Mouse (Mus musculus) heart, embryonic 12.5 days (tissue): ENCODE measurements at regions not wholly inside any gene's neighbourhood (a gene's known extent, or its start where the extent isn't known, plus 50 kb on each side); places are given as distances from the start of the nearest gene placed in this dataset.

Experiments
- ATAC-seq: fragments of 200-750 bp; cut with Nextera tagmentation; 2 replicates; pipeline ENCODE4 v1.8.0; 2017; ENCODE audit warnings: moderate TSS enrichment, moderate library complexity; ENCODE audit not compliant: insufficient number of reproducible peaks, low FRiP score
- H3K27ac ChIP-seq: fragments of 300-500 bp; sonication (generic); 2 replicates; pipeline ENCODE4 v1.5.1; 2016; ENCODE audit warnings: mild to moderate bottlenecking, moderate library complexity; ENCODE audit not compliant: poor library complexity, severe bottlenecking
- H3K27me3 ChIP-seq: fragments of 300-500 bp; sonication (generic); replicated peaks from 2 replicates; pipeline ENCODE4 v1.6.1; 2016; ENCODE audit warnings: mild to moderate bottlenecking, moderate library complexity
- H3K36me3 ChIP-seq: fragments of 300-500 bp; sonication (generic); 2 replicates; pipeline ENCODE4 v1.6.1; 2016; ENCODE audit warnings: mild to moderate bottlenecking, moderate library complexity
- H3K4me1 ChIP-seq: fragments of 300-500 bp; sonication (generic); replicated peaks from 2 replicates; pipeline ENCODE4 v1.6.1; 2016; ENCODE audit warnings: mild to moderate bottlenecking
- H3K4me2 ChIP-seq: fragments of 300-500 bp; sonication (generic); 2 replicates; pipeline ENCODE4 v1.6.1; 2016; ENCODE audit warnings: mild to moderate bottlenecking, moderate library complexity
- H3K4me3 ChIP-seq: fragments of 300-500 bp; sonication (generic); 2 replicates; pipeline ENCODE4 v1.5.1; 2016; ENCODE audit warnings: mild to moderate bottlenecking
- H3K9ac ChIP-seq: fragments of 300-500 bp; sonication (generic); 2 replicates; pipeline ENCODE4 v1.6.1; 2016; ENCODE audit warnings: mild to moderate bottlenecking, moderate library complexity
- H3K9me3 ChIP-seq: fragments of 300-500 bp; sonication (generic); replicated peaks from 2 replicates; pipeline ENCODE4 v1.6.1; 2016; ENCODE audit warnings: mild to moderate bottlenecking, moderate library complexity
- WGBS: fragments of 180-500 bp; shearing (Covaris S2); methylation state at CpG from one replicate; pipeline ENCODE4 v1.1.7; 2016; 5-methylcytosine and 5-hydroxymethylcytosine counted together

DNA sequence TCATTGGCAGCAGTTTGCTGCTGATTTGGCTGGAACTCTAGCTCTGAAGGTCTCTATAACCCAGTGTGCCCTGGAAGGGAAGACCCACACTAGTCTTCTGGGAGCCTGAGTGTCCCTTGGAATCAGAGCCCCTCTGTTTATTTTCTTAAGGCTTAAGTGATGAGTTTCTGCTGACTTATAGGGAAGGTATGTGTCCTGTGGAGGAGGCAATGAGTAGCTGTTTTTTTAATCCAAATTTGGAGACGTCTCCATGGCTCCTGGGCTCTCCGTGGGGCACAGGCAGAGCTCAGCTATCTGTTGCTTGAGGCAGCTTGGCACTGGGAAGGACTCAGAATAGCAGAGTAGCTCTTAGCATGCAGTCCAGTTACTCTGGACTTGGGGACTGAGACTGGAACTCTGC is 146.4 kb downstream of the Ttc32 start:
- peaks cover 3% of the 10 kb centered on the region; the same call in 1 of the 2 replicates for H3K4me1 ChIP-seq
- H3K4me2 ChIP-seq = no peak overlapping the region
- H3K27ac ChIP-seq = no peak overlapping the region
- ATAC-seq = no peak
- H3K9ac ChIP-seq = no peak overlapping the region
- H3K36me3 ChIP-seq = no peaks in the 10 kb centered on the region
- no peak overlapping the region for H3K4me3 ChIP-seq
- H3K27me3 ChIP-seq = no peaks in the 10 kb centered on the region
- WGBS = 13% methylated on average over 2 of the region's 2 CpGs
- H3K9me3 ChIP-seq = no peaks in the 10 kb centered on the region

DNA sequence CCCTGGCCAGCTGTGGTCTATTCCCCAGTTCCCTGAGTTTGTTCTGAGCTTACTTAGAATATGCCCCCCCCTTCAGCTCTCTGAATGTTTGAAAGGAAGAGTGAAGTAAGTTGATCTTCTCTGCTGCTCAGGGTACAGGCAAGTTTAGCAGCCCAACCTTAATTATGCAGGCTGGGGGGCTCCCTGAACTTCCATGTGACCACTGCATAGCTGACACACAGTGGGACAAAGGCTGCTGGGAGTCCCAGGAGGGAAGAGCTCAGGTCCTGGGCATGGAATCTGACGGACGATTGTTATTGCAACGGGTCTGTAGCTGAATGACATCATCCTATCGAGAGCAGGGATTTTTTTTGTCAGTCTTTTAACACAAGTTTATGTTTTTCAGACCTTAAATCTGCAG is 148.8 kb downstream of the Ttc32 start:
- no peak overlapping the region for H3K9ac ChIP-seq
- no peaks in the 10 kb centered on the region for H3K36me3 ChIP-seq
- no peak overlapping the region for H3K27ac ChIP-seq
- no peak for ATAC-seq
- WGBS = 49% methylated on average over 4 of the region's 4 CpGs
- H3K27me3 ChIP-seq = no peaks in the 10 kb centered on the region
- H3K4me3 ChIP-seq = no peak overlapping the region
- H3K4me1 ChIP-seq = peaks cover 3% of the 10 kb centered on the region; the same call in 1 of the 2 replicates
- no peak overlapping the region for H3K4me2 ChIP-seq
- H3K9me3 ChIP-seq = no peaks in the 10 kb centered on the region

DNA sequence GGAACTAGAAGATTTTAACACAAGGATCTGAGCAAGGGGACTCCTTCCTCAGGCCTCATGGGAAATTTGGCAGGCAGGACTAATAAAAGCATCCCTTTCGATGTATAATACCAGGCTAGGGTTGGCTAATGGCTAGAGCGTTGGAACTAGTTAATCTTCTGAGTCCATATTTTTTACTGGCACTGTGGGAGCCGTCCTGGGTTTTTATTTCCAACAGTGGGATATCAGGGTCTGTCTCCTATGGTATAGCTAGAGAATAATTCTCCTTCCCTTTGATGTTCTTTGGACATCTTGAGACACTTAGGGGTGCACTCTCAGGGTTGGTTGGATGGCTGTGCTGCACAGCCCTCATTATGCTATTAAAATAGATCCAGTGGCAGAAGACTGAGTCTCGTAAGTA is 150.9 kb downstream of the Ttc32 start:
- Histone ChIP-seq H3K9me3 (no peaks in the 10 kb centered on the region), H3K27me3 (no peaks in the 10 kb centered on the region), H3K9ac (no peak overlapping the region), H3K36me3 (no peaks in the 10 kb centered on the region), H3K27ac (no peak overlapping the region), H3K4me3 (no peak overlapping the region), H3K4me2 (no peak overlapping the region), H3K4me1 (no peaks in the 10 kb centered on the region)
- ATAC-seq = no peak
- 73% methylated on average over 4 of the region's 4 CpGs for WGBS

DNA sequence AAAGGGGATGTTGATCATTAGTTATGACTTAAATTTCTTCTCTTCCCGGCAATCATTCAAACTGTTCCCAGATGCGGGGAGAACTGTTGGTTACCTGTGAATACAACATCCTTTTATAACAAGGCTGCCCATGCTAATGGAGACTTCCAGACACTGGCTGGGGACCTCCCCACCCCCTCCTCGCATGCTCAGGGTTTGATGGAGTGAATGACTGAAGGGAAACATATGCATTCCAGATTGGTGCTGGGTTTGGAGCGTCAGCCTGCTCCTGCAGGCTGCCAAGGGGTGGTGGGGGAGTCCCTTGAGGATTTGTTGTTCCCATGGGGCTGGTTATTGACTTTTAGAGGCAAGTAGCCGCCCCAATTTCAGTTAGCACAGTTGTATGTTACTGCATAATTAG is 161.9 kb downstream of the Ttc32 start:
- H3K4me3 ChIP-seq = no peak overlapping the region
- ATAC-seq = no peak
- H3K4me1 ChIP-seq = no peaks in the 10 kb centered on the region
- H3K4me2 ChIP-seq = no peak overlapping the region
- no peaks in the 10 kb centered on the region for H3K36me3 ChIP-seq
- no peaks in the 10 kb centered on the region for H3K27me3 ChIP-seq
- no peak overlapping the region for H3K27ac ChIP-seq
- H3K9me3 ChIP-seq = no peaks in the 10 kb centered on the region
- 77% methylated on average over 5 of the region's 5 CpGs for WGBS
- no peak overlapping the region for H3K9ac ChIP-seq

DNA sequence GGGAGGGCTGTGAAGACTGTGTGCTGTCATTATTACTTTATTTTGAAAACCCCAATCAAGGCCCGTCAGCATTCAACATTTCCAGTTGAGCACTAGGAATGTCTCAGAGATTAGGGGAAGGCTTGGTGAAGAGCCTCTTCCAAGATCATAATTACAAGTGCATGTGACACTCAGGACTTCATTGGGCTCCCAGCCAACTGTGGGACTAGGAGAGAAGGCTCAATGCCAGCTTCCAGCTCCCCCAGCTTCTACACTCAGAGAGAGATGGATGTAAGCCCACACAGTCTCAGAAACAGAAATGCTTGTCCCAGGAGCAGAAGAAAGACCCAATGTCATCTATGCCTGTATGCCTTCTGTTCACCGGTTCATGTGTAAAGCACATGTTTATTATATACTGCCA is 169.5 kb downstream of the Ttc32 start:
- no peaks in the 10 kb centered on the region for H3K4me1 ChIP-seq
- no peaks in the 10 kb centered on the region for H3K27me3 ChIP-seq
- no peak for ATAC-seq
- H3K9me3 ChIP-seq = no peaks in the 10 kb centered on the region
- H3K4me3 ChIP-seq = no peak overlapping the region
- no peak overlapping the region for H3K27ac ChIP-seq
- H3K4me2 ChIP-seq = no peak overlapping the region
- WGBS = 72% methylated on average over 2 of the region's 2 CpGs
- no peak overlapping the region for H3K9ac ChIP-seq
- H3K36me3 ChIP-seq = no peaks in the 10 kb centered on the region

DNA sequence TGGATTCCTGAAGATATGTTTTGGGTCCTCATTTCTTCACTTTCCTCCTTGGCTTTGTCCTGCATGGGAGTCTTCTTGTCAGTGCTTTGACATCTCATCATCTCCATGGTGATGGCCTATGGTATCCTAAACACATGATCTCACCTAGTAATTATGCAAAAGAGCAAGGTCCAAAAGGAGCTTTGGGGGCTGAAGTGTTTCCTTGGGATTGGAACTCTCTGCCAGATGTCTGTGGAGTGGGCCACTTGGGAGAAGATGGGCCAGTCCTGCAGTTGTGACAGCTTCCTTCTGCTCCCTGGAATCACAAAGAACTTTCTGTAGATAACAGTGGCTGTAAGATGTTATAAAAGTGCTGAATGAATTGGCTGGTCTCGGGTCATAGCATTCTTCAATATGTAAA is 182.4 kb downstream of the Ttc32 start:
- H3K9ac ChIP-seq = no peak overlapping the region
- no peak overlapping the region for H3K27ac ChIP-seq
- no peak for ATAC-seq
- H3K4me3 ChIP-seq = no peak overlapping the region
- H3K4me1 ChIP-seq = peaks cover 7% of the 10 kb centered on the region; the same call in 1 of the 2 replicates
- H3K27me3 ChIP-seq = no peaks in the 10 kb centered on the region
- 75% methylated on average over 1 of the region's 1 CpGs for WGBS
- H3K4me2 ChIP-seq = no peak overlapping the region
- H3K9me3 ChIP-seq = no peaks in the 10 kb centered on the region
- no peaks in the 10 kb centered on the region for H3K36me3 ChIP-seq

DNA sequence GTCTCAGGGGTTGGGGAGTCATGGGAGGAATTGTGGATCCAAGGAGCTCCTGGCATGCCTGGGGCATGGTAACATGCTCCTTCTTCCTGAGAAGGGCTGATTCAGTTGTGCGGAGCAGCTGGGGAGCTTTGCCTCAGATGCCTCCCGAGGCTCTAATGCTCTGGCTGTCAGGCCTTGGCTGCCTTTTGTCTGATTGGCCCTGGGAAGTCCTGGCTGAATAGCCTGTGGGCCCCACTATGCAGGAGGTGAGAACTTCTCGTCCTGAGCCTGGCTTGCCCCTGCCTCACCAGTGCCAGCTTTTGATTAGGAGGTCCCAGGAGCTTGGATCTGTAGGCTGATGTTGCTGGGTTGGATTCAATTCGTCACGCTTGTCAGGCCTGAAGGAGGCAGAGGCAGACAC is 195.2 kb downstream of the Ttc32 start:
- H3K9me3 ChIP-seq = no peaks in the 10 kb centered on the region
- ATAC-seq = no peak
- H3K9ac ChIP-seq = no peak overlapping the region
- no peak overlapping the region for H3K4me2 ChIP-seq
- no peak overlapping the region for H3K4me3 ChIP-seq
- no peaks in the 10 kb centered on the region for H3K27me3 ChIP-seq
- H3K4me1 ChIP-seq = peaks cover 6% of the 10 kb centered on the region
- H3K36me3 ChIP-seq = no peaks in the 10 kb centered on the region
- H3K27ac ChIP-seq = no peak overlapping the region
- 36% methylated on average over 5 of the region's 5 CpGs for WGBS

DNA sequence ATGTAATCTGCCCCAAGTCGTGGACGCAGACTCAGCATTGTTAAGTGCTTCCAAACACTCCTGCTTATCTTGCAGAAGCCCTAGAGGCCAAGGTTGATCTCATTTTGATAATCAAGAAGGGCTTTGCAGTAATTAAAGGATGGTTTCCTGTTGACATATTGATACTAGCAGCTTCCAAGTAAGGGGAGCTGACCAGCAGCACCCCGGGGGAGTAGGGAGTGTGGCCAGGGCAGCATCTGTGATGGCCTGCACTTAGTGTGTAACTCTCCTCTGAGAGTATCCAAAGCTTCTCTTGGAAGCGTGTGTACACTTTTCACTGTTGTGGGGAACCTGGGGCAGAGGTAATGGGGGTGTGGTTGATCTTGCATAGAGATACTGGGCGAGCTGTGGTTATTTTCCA is 198.1 kb downstream of the Ttc32 start:
- Histone ChIP-seq H3K9me3 (no peaks in the 10 kb centered on the region), H3K4me1 (peaks cover 9% of the 10 kb centered on the region), H3K36me3 (no peaks in the 10 kb centered on the region), H3K27ac (no peak overlapping the region), H3K9ac (no peak overlapping the region), H3K4me3 (no peak overlapping the region), H3K27me3 (no peaks in the 10 kb centered on the region), H3K4me2 (no peak overlapping the region)
- whole genome bisulfite sequencing = 72% methylated on average over 5 of the region's 5 CpGs
- no peak for ATAC-seq

DNA sequence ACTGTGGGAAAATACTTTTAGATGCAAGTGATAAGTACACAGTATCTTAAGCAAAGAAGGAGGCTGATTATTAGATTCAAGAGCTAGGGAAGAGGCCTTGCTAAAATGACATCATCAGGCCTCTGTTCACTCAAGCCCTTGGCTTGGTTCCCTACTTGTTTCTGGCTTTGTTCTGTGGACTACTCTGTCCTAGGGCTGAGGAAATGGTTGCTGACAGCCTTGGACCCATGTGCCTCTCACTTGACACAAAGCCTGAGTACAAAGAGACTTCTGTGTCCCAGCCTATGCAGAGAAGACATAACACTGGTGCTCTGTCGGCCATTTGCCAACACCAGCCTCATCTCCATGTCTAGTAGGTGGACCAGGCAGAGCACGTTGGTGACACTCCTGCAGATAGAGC is 198.7 kb downstream of the Ttc32 start:
- Histone ChIP-seq H3K4me3 (no peak overlapping the region), H3K9me3 (no peaks in the 10 kb centered on the region), H3K27ac (no peak overlapping the region), H3K4me1 (peaks cover 9% of the 10 kb centered on the region), H3K27me3 (no peaks in the 10 kb centered on the region), H3K36me3 (no peaks in the 10 kb centered on the region), H3K9ac (no peak overlapping the region), H3K4me2 (no peak overlapping the region)
- no peak for ATAC-seq
- WGBS = 51% methylated on average over 2 of the region's 2 CpGs

DNA sequence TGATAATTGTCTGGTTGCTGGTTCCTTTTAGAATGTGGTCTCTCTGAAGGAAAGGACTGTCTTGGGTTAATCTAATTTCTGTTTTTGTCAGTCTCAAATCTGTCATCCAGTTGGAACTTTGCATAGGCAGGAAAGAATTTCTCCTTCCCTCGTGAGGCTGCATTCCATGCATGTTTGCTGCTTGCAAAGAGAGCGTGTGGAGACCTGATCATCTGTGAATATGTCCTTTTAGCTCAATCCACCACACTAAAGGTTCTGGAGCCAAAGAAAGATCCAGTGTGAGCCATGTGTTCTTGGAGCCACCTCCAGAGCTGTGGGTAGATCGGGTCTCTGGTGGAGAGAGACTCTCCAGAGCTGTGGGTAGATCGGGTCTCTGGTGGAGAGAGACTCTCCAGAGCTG is 200.2 kb downstream of the Ttc32 start:
- 44% methylated on average over 4 of the region's 4 CpGs for WGBS
- Histone ChIP-seq H3K4me3 (no peak overlapping the region), H3K4me1 (peaks cover 9% of the 10 kb centered on the region), H3K27ac (no peak overlapping the region), H3K9ac (no peak overlapping the region), H3K27me3 (no peaks in the 10 kb centered on the region), H3K36me3 (no peaks in the 10 kb centered on the region), H3K4me2 (peak overlapping the region; percentile 21; the same call in 1 of the 2 replicates), H3K9me3 (no peaks in the 10 kb centered on the region)
- ATAC-seq = no peak

DNA sequence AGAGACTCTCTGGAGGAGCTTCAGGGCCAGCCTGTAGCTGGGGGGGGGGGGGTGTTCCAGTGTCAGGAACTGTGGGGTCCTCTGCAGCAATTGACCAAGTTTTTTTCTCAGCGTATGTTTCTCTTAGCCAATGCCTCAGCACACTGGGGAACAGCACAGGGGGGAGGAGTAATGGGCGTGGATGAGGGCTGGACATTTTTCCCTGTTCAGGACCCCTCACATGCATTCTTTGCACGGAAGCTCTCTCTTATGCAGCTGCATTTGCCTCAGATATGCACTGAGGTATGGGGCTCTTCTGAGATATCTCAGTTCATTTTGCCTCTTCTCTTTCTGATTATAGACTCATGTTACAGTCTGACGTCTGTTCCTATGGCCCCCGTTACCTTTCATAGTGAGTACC is 200.8 kb downstream of the Ttc32 start:
- peaks cover 9% of the 10 kb centered on the region for H3K4me1 ChIP-seq
- no peak overlapping the region for H3K27ac ChIP-seq
- no peaks in the 10 kb centered on the region for H3K27me3 ChIP-seq
- no peak overlapping the region for H3K4me3 ChIP-seq
- no peak overlapping the region for H3K9ac ChIP-seq
- no peak overlapping the region for H3K4me2 ChIP-seq
- 66% methylated on average over 5 of the region's 5 CpGs for WGBS
- H3K9me3 ChIP-seq = no peaks in the 10 kb centered on the region
- ATAC-seq = no peak
- H3K36me3 ChIP-seq = no peaks in the 10 kb centered on the region

DNA sequence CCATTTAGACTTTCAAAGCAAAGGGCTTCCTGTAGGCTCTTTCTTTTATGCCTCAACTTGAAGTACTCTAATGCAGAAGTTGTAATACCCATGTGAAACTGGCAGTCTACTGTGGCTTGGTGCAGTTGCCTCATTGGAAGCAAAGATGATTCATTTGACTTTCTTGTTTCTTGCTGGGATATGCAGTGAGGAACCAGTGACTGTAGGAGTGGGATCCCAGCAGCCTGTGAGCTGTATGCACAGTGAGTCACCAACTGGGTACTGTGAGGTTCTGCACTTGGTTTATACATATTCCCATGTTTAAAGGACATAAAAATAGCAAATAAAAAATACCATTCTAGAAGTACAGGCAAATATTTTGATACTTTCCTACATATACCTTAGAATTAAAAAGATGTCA is 202.6 kb downstream of the Ttc32 start:
- no peaks in the 10 kb centered on the region for H3K9me3 ChIP-seq
- H3K4me3 ChIP-seq = no peak overlapping the region
- H3K9ac ChIP-seq = no peak overlapping the region
- H3K36me3 ChIP-seq = no peaks in the 10 kb centered on the region
- no peak overlapping the region for H3K27ac ChIP-seq
- no peak for ATAC-seq
- H3K4me2 ChIP-seq = no peak overlapping the region
- H3K27me3 ChIP-seq = no peaks in the 10 kb centered on the region
- H3K4me1 ChIP-seq = peaks cover 9% of the 10 kb centered on the region
